Mouse (Mus musculus) urinary bladder, adult 18-20 months (tissue): ENCODE results near the gene Heatr6.

Experiments
- DNase-seq, 2 experiments: peaks; one replicate each; pipeline ENCODE4 v3.0.0; 2022; ENCODE audit warnings: low spot score in 2 of 2, mixed read lengths in 2 of 2

Heatr6 gene

GRCm38 (mm10) chr11:83799871-83800430, 46.5 kb downstream of the Heatr6 start:
- DNase-seq, result no peak

GRCm38 (mm10) chr11:83802166-83802565, 48.7 kb downstream of the Heatr6 start:
- no peak for DNase-seq

GRCm38 (mm10) chr11:83802581-83802980, 49.1 kb downstream of the Heatr6 start:
- no peak for DNase-seq

GRCm38 (mm10) chr11:83810441-83810840, 56.9 kb downstream of the Heatr6 start:
- DNase-seq, result no peak

- peak in 1 of 2 experiments; percentile 15 for DNase-seq
These were observed 61.7 kb downstream of the Heatr6 start for GRCm38 (mm10) chr11:83815191-83815590.

- peak; percentile 23 to 38 for DNase-seq
These were observed 62.1 kb downstream of the Heatr6 start for GRCm38 (mm10) chr11:83815628-83816027.

- no peak for DNase-seq
These were observed 63.6 kb downstream of the Heatr6 start for GRCm38 (mm10) chr11:83817048-83817447.

- DNase-seq, result no peak
These were observed 64.5 kb downstream of the Heatr6 start for GRCm38 (mm10) chr11:83817994-83818393.

- no peak for DNase-seq
These were observed 65.2 kb downstream of the Heatr6 start for GRCm38 (mm10) chr11:83818591-83819127.

GRCm38 (mm10) chr11:83819806-83820483, 66.4 kb downstream of the Heatr6 start:
- DNase-seq, result no peak

- DNase-seq, result no peak
These were observed 72.6 kb downstream of the Heatr6 start for GRCm38 (mm10) chr11:83826142-83826541.

- no peak for DNase-seq
These were observed 75.2 kb downstream of the Heatr6 start for GRCm38 (mm10) chr11:83828553-83829142.

- DNase-seq, result no peak
These were observed 78.9 kb downstream of the Heatr6 start for GRCm38 (mm10) chr11:83832389-83832788.
